Mouse (Mus musculus) hindbrain, embryonic 10.5 days (tissue): ENCODE data around the gene Camta1. TPM values are rescaled to one million over a fixed set of nuclear protein-coding genes. Genes with fewer than 3 reads are reported as not detected.
A peak's percentile ranks its signal among the peaks of the same experiment; 100 is the strongest.

Experiments used
- DNase-seq: peaks from one replicate; pipeline ENCODE4 v3.0.0-alpha.2; 2017; ENCODE audit warnings: low spot score
- H3K27ac ChIP-seq: fragments of 300-500 bp; sonication (generic); 2 replicates; pipeline ENCODE4 v1.5.1; 2016; ENCODE audit warnings: mild to moderate bottlenecking, moderate library complexity
- H3K27me3 ChIP-seq: fragments of 300-500 bp; sonication (generic); 2 replicates; pipeline ENCODE4 v1.6.1; 2016; ENCODE audit warnings: mild to moderate bottlenecking; ENCODE audit not compliant: poor library complexity, insufficient read depth, severe bottlenecking
- H3K36me3 ChIP-seq: fragments of 300-500 bp; sonication (generic); 2 replicates; pipeline ENCODE4 v1.6.1; 2016; ENCODE audit warnings: mild to moderate bottlenecking, moderate library complexity
- H3K4me1 ChIP-seq: fragments of 300-500 bp; sonication (generic); replicated peaks from 2 replicates; pipeline ENCODE4 v1.6.1; 2016; ENCODE audit warnings: mild to moderate bottlenecking
- H3K4me3 ChIP-seq: fragments of 300-500 bp; sonication (generic); 2 replicates; pipeline ENCODE4 v1.5.1; 2016; ENCODE audit warnings: mild to moderate bottlenecking, moderate library complexity
- H3K9me3 ChIP-seq: fragments of 300-500 bp; sonication (generic); 2 replicates; pipeline ENCODE4 v1.6.1; 2016; ENCODE audit warnings: mild to moderate bottlenecking, moderate library complexity
- WGBS: fragments of 180-500 bp; shearing (Covaris S2); methylation state at CpG from one replicate; pipeline ENCODE4 v1.1.7; 2016; 5-methylcytosine and 5-hydroxymethylcytosine counted together
- polyA plus RNA-seq: library from polyadenylated mRNA; unstranded; fragments of >200 nt; fragmentation: Nextera tagmentation; extraction: Ambion mirVana; gene quantifications from 2 replicates; pipeline ENCODE4 v1.2.1, GENCODE M21; 2016

The Camta1 gene
- polyA plus RNA-seq, 1 experiment from 2014 or later: 140 TPM

DNA sequence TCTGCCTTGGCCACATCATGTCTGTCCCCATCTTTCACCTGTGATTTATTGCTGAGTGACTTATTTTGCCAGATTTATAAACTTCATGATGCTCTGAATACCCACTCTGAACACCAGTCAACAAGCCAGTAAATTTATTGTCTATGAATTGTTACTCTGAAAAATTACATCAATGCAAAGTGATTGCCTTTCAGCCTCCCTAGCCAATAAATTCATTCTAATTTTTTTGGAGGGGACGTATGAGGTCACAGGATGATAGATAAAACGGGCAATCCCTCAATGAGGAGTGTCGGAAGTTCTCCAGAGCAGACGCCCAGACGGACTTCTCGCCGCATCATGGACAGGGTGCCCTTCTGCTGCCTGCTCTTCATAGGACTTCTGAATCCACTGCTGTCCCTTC, 864.9 kb downstream of the Camta1 start, which contains the start of gene Uts2:
Gene Uts2, plus strand, starts transcription at position 301 of the 400 bp plus-strand sequence.
- 91% methylated on average over 7 of the region's 7 CpGs for WGBS
- no peaks in the 10 kb centered on the region for H3K36me3 ChIP-seq
- H3K27me3 ChIP-seq: no peaks in the 10 kb centered on the region
- H3K27ac ChIP-seq: no peak within 1 kb of the TSS
- no peak within 1 kb of the TSS for H3K4me3 ChIP-seq
- no peak for DNase-seq
- H3K9me3 ChIP-seq: no peaks in the 10 kb centered on the region; the same call in 1 of the 2 replicates
- H3K4me1 ChIP-seq: peaks cover 12% of the 10 kb centered on the region; the same call in 1 of the 2 replicates

DNA sequence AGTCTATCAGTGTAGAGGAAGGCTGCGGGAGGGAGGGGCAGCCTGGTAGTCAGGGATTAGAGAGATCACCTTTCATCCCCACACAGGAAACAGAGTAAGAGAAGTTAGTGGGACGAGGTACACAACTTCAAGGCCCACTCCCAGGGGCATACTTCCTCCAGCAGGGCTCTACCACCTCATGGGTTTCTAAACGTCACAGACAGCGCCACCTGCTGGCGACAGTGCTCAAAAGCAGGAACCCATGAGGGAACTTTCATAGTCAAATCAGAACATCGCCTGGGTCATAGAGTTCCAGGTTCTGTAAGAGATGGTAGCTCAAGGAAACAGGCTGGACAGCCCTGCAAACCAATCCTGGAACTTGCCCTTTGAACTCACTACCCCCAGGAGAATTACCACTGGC, 871.5 kb downstream of the Camta1 start:
- no peaks in the 10 kb centered on the region for H3K27me3 ChIP-seq
- no peaks in the 10 kb centered on the region for H3K36me3 ChIP-seq
- no peak overlapping the region for H3K27ac ChIP-seq
- H3K4me3 ChIP-seq: no peak overlapping the region
- H3K4me1 ChIP-seq: peaks cover 4% of the 10 kb centered on the region; the same call in 1 of the 2 replicates
- no peaks in the 10 kb centered on the region; the same call in 1 of the 2 replicates for H3K9me3 ChIP-seq
- no peak for DNase-seq
- 50% methylated on average over 6 of the region's 6 CpGs for WGBS

DNA sequence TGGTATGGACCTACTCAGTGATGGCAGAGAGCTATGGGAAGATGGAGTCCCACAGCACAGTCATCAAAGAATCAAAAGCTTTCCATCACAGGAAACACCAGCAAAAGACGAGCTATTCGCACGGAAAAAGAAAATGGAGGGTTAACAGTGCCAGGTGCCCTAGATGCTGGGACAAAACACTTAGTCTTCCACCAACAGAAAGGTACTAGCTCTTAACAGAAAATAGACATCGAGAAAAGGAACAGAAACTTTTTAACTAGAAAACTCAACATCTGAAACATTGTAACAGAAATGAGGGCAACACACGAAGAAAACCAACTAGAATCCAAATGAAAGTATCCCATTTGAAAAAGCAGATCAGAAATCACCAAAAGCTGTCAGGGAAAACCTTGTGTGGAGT, 881.5 kb downstream of the Camta1 start:
- DNase-seq: no peak
- Histone ChIP-seq H3K27ac (no peak overlapping the region), H3K4me3 (no peak overlapping the region), H3K9me3 (no peaks in the 10 kb centered on the region), H3K36me3 (no peaks in the 10 kb centered on the region), H3K4me1 (no peaks in the 10 kb centered on the region), H3K27me3 (no peaks in the 10 kb centered on the region)
- 91% methylated on average over 5 of the region's 5 CpGs for WGBS

DNA sequence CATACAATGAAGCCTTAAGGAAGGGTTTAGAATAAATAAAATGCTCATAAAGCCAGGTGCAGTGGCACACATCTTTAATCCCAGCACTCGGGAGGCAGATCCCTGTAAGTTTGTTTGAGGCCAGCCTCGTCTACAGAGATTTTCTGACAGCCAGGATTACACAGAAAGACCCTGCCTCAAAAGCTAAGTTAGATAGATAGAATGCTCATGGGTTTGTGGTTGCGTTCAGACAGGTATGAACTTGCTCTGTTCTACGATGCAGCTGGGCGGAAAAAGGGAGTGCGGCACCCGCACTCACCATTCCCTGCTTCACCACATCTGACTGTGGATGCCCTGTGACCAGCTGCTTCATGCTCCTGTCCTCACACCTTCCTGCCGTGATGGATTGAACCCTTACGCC, 882.2 kb downstream of the Camta1 start:
- no peak for DNase-seq
- 88% methylated on average over 9 of the region's 9 CpGs for WGBS

GRCm38 (mm10) chr4:150978156-150978910, 883.3 kb downstream of the Camta1 start:
- 93% methylated on average over 21 of the region's 21 CpGs for WGBS
- no peaks in the 10 kb centered on the region for H3K4me1 ChIP-seq
- H3K27ac ChIP-seq: no peak overlapping the region
- no peaks in the 10 kb centered on the region for H3K36me3 ChIP-seq
- H3K9me3 ChIP-seq: no peaks in the 10 kb centered on the region
- no peak for DNase-seq
- no peak overlapping the region for H3K4me3 ChIP-seq
- no peaks in the 10 kb centered on the region for H3K27me3 ChIP-seq

More for the DNA sequence above, 882.2 kb downstream of the Camta1 start:
- Histone ChIP-seq H3K9me3 (no peaks in the 10 kb centered on the region), H3K4me3 (no peak overlapping the region), H3K27ac (no peak overlapping the region), H3K27me3 (no peaks in the 10 kb centered on the region), H3K36me3 (no peaks in the 10 kb centered on the region), H3K4me1 (no peaks in the 10 kb centered on the region)

DNA sequence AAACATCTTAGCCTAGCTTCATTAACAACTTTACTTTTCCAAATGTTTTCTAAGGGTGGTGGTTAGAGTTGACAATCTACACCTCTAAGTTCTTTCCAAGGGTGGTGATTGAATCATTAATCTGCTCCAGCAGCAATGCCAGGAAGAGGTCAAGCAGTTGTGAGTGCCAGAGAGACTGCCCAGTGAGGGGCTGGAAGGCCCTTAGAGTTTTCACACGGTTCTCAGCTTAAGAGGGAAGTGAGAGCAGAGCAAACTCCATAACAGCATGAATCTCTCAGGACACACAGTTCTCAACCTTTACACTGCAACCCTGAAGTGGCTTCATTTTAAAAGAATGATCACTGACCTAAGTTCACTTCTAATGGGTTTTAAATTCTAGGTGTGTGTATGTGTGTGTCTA, 886.5 kb downstream of the Camta1 start:
- Histone ChIP-seq H3K4me1 (no peaks in the 10 kb centered on the region), H3K4me3 (no peak overlapping the region), H3K27me3 (no peaks in the 10 kb centered on the region), H3K27ac (no peak overlapping the region), H3K9me3 (no peaks in the 10 kb centered on the region), H3K36me3 (no peaks in the 10 kb centered on the region)
- 45% methylated on average over 1 of the region's 1 CpGs for WGBS
- no peak for DNase-seq

GRCm38 (mm10) chr4:150973264-150973663, 888.4 kb downstream of the Camta1 start:
- no peak overlapping the region for H3K27ac ChIP-seq
- no peaks in the 10 kb centered on the region for H3K9me3 ChIP-seq
- no peaks in the 10 kb centered on the region for H3K4me1 ChIP-seq
- H3K36me3 ChIP-seq: no peaks in the 10 kb centered on the region
- no peak overlapping the region for H3K4me3 ChIP-seq
- no peaks in the 10 kb centered on the region for H3K27me3 ChIP-seq
- DNase-seq: no peak
- 85% methylated on average over 8 of the region's 8 CpGs for WGBS

- no peaks in the 10 kb centered on the region for H3K36me3 ChIP-seq
- WGBS: 89% methylated on average over 8 of the region's 8 CpGs
- H3K27me3 ChIP-seq: no peaks in the 10 kb centered on the region
- peaks cover 4% of the 10 kb centered on the region; the same call in 1 of the 2 replicates for H3K4me1 ChIP-seq
- H3K4me3 ChIP-seq: no peak overlapping the region
- no peak overlapping the region for H3K27ac ChIP-seq
- H3K9me3 ChIP-seq: no peaks in the 10 kb centered on the region
- DNase-seq: no peak
Observed at GRCm38 (mm10) chr4:150968956-150969355, 892.7 kb downstream of the Camta1 start.

DNA sequence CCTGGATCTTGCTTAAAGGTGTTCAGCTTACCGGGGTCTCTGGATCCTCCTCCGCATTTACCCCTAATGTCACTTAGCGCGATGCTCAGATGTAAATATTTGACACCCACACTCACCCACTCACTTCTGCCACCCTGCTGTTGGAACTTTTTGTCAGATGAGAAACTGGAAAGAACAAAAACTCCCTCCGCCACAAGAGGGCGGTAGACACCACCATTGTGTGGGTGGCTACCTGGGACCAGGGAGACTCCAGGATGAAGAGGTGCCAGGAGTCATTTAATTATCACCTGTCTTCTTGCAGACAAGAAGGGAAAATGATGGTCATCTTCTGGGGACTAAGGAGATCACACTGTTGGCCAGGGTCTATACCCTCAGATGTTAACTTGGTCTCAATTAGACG, 895.1 kb downstream of the Camta1 start:
- 21% methylated on average over 7 of the region's 7 CpGs for WGBS
- H3K36me3 ChIP-seq: no peaks in the 10 kb centered on the region
- H3K9me3 ChIP-seq: no peaks in the 10 kb centered on the region
- H3K4me1 ChIP-seq: peaks cover 4% of the 10 kb centered on the region; the same call in 1 of the 2 replicates
- DNase-seq: peak; percentile 45
- no peaks in the 10 kb centered on the region for H3K27me3 ChIP-seq
- H3K27ac ChIP-seq: no peak overlapping the region
- H3K4me3 ChIP-seq: no peak overlapping the region

GRCm38 (mm10) chr4:150965555-150965951, 896.1 kb downstream of the Camta1 start:
- Histone ChIP-seq H3K4me1 (peaks cover 4% of the 10 kb centered on the region; the same call in 1 of the 2 replicates), H3K4me3 (no peak overlapping the region), H3K27me3 (no peaks in the 10 kb centered on the region), H3K27ac (no peak overlapping the region), H3K36me3 (no peaks in the 10 kb centered on the region), H3K9me3 (no peaks in the 10 kb centered on the region)
- DNase-seq: no peak
- 72% methylated on average over 11 of the region's 11 CpGs for WGBS

- no peak overlapping the region for H3K27ac ChIP-seq
- WGBS: 18% methylated on average over 25 of the region's 25 CpGs
- peak overlapping the region; percentile 40 for H3K4me3 ChIP-seq
- H3K27me3 ChIP-seq: no peaks in the 10 kb centered on the region
- H3K9me3 ChIP-seq: no peaks in the 10 kb centered on the region
- H3K36me3 ChIP-seq: no peaks in the 10 kb centered on the region
- peaks cover 4% of the 10 kb centered on the region; the same call in 1 of the 2 replicates for H3K4me1 ChIP-seq
- peak; percentile 84 for DNase-seq
Observed at GRCm38 (mm10) chr4:150964635-150965554, 896.8 kb downstream of the Camta1 start.

GRCm38 (mm10) chr4:150963711-150964110, 898.0 kb downstream of the Camta1 start:
- no peak overlapping the region for H3K4me3 ChIP-seq
- H3K36me3 ChIP-seq: no peaks in the 10 kb centered on the region
- H3K27me3 ChIP-seq: no peaks in the 10 kb centered on the region
- no peak for DNase-seq
- peaks cover 4% of the 10 kb centered on the region; the same call in 1 of the 2 replicates for H3K4me1 ChIP-seq
- no peak overlapping the region for H3K27ac ChIP-seq
- H3K9me3 ChIP-seq: no peaks in the 10 kb centered on the region
- WGBS: 72% methylated on average over 2 of the region's 2 CpGs

GRCm38 (mm10) chr4:150962231-150962630, 899.4 kb downstream of the Camta1 start:
- Histone ChIP-seq H3K36me3 (no peaks in the 10 kb centered on the region), H3K4me3 (no peak overlapping the region), H3K27ac (no peak overlapping the region), H3K9me3 (no peaks in the 10 kb centered on the region), H3K27me3 (no peaks in the 10 kb centered on the region), H3K4me1 (peaks cover 4% of the 10 kb centered on the region; the same call in 1 of the 2 replicates)
- WGBS: 78% methylated on average over 6 of the region's 6 CpGs
- DNase-seq: no peak
